Mouse (Mus musculus): ENCODE results near the gene Abca3.

Gene Abca3

GRCm38 (mm10) chr17:24351760-24352357 is at the start of gene Abca3:
TSS of gene Abca3 (plus strand) at chr17:24351950.
- DNase-seq (ENCODE audit: low spot score): peak; percentile 88

GRCm38 (mm10) chr17:24307500-24307899 is 44.2 kb upstream of the Abca3 start:
- no peak for DNase-seq (ENCODE audit: low spot score)

- DNase-seq (ENCODE audit: low spot score): no peak
Measured at GRCm38 (mm10) chr17:24320826-24321225, 30.9 kb upstream of the Abca3 start.

- DNase-seq (ENCODE audit: low spot score): no peak
Measured at GRCm38 (mm10) chr17:24325051-24325450, 26.7 kb upstream of the Abca3 start.

GRCm38 (mm10) chr17:24327656-24328055 is 24.1 kb upstream of the Abca3 start:
- DNase-seq (ENCODE audit: low spot score): no peak

- no peak for DNase-seq (ENCODE audit: low spot score)
Measured at GRCm38 (mm10) chr17:24344672-24345071, 7.1 kb upstream of the Abca3 start.

- DNase-seq (ENCODE audit: low spot score): no peak
Measured at GRCm38 (mm10) chr17:24346831-24347230, 4.9 kb upstream of the Abca3 start.

- no peak for DNase-seq (ENCODE audit: low spot score)
Measured at GRCm38 (mm10) chr17:24349176-24349575, 2.6 kb upstream of the Abca3 start.

- DNase-seq (ENCODE audit: low spot score): peak; percentile 6
Measured at GRCm38 (mm10) chr17:24350926-24351759, 607 bp upstream of the Abca3 start, which contains the start of gene Abca17. TSS of gene Abca17 (minus strand) at chr17:24351068.

- DNase-seq (ENCODE audit: low spot score): no peak
Measured at GRCm38 (mm10) chr17:24352370-24353194, 832 bp downstream of the Abca3 start.

- DNase-seq (ENCODE audit: low spot score): peak; percentile 5
Measured at GRCm38 (mm10) chr17:24353960-24354359, 2.2 kb downstream of the Abca3 start.

GRCm38 (mm10) chr17:24355284-24355683 is 3.5 kb downstream of the Abca3 start:
- DNase-seq (ENCODE audit: low spot score): no peak

GRCm38 (mm10) chr17:24359006-24359405 is 7.3 kb downstream of the Abca3 start:
- DNase-seq (ENCODE audit: low spot score): no peak

- no peak for DNase-seq (ENCODE audit: low spot score)
Measured at GRCm38 (mm10) chr17:24359903-24360302, 8.2 kb downstream of the Abca3 start.

- no peak for DNase-seq (ENCODE audit: low spot score)
Measured at GRCm38 (mm10) chr17:24360841-24361240, 9.1 kb downstream of the Abca3 start.

- DNase-seq (ENCODE audit: low spot score): no peak
Measured at GRCm38 (mm10) chr17:24361291-24361690, 9.5 kb downstream of the Abca3 start.

- DNase-seq (ENCODE audit: low spot score): no peak
Measured at GRCm38 (mm10) chr17:24362527-24362926, 10.8 kb downstream of the Abca3 start.

GRCm38 (mm10) chr17:24364461-24364860 is 12.7 kb downstream of the Abca3 start:
- no peak for DNase-seq (ENCODE audit: low spot score)

GRCm38 (mm10) chr17:24365863-24366262 is 14.1 kb downstream of the Abca3 start:
- no peak for DNase-seq (ENCODE audit: low spot score)

GRCm38 (mm10) chr17:24375094-24375712 is 23.5 kb downstream of the Abca3 start:
- no peak for DNase-seq (ENCODE audit: low spot score)

GRCm38 (mm10) chr17:24375886-24376285 is 24.1 kb downstream of the Abca3 start:
- DNase-seq (ENCODE audit: low spot score): no peak

GRCm38 (mm10) chr17:24378496-24378895 is 26.7 kb downstream of the Abca3 start:
- DNase-seq (ENCODE audit: low spot score): no peak

Data from spleen, adult 12 weeks (tissue).